Mouse (Mus musculus): ENCODE results near the gene Ttc37. TPM values are rescaled to one million over a fixed set of nuclear protein-coding genes. Genes with fewer than 3 reads are reported as not detected.

Gene Ttc37
- polyA plus RNA-seq, 1 experiment = 3.9 TPM

DNA sequence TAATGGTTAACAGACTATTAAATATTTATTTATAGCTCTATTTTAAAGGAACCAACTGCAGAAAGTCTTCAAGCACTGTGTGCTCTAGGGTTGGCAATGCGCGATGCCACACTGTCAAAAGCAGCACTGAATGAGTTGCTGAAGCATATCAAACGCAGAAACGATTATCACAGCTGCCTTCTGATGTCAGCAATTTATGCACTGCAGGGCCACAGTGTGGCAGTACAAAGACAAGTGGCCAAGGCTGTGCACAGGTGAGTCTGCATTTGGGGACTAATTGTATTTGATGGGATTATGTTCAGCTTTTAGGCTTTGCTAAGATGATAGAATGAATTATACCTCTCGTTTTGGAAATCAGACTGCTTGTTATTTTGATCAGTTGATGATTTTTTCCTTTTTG, 51.9 kb downstream of the Ttc37 start:
- TF ChIP-seq POLR2AphosphoS2 (IDR thresholded peaks at IDR 0.05; ENCODE audit: insufficient read length, low read depth) = no peak
- TF ChIP-seq CEBPB (IDR thresholded peaks at IDR 0.05; ENCODE audit: insufficient read depth, poor library complexity, severe bottlenecking) = no peak
- TF ChIP-seq MYOG (IDR thresholded peaks at IDR 0.05; ENCODE audit: control insufficient read depth in 1 of 3, insufficient read depth in 1 of 3, insufficient read length in 2 of 3, low read depth in 2 of 3) = no peak
- no peak for TF ChIP-seq MYOD1 (IDR thresholded peaks at IDR 0.05; ENCODE audit: control insufficient read depth in 1 of 3, insufficient read length in 2 of 3, low read depth in 2 of 3)
- TF ChIP-seq TCF3 (IDR thresholded peaks at IDR 0.05; ENCODE audit: insufficient read length, low read depth) = no peak
- TF ChIP-seq POLR2A (IDR thresholded peaks at IDR 0.05; ENCODE audit: insufficient read length, low read depth) = no peak
- TF ChIP-seq E2F4 (IDR thresholded peaks at IDR 0.05; ENCODE audit: insufficient read depth) = no peak
- no peak for TF ChIP-seq REST (IDR thresholded peaks at IDR 0.05; ENCODE audit: insufficient read depth, insufficient read length)
- TF ChIP-seq MAX (IDR thresholded peaks at IDR 0.05; ENCODE audit: low read depth) = no peak
- no peak for TF ChIP-seq USF1 (IDR thresholded peaks at IDR 0.05; ENCODE audit: low read depth)
- no peak for TF ChIP-seq TCF12 (IDR thresholded peaks at IDR 0.05; ENCODE audit: insufficient read depth, poor library complexity, severe bottlenecking)
- no peak for TF ChIP-seq SRF (IDR thresholded peaks at IDR 0.05; ENCODE audit: control insufficient read depth, insufficient read length, low read depth)
- no peaks in the 10 kb centered on the region for H3K79me2 ChIP-seq (ENCODE audit: control insufficient read depth, insufficient read depth)
- H3K36me3 ChIP-seq (ENCODE audit: control insufficient read depth, insufficient read depth) = peaks cover 27% of the 10 kb centered on the region
- no peak overlapping the region for H3K4me2 ChIP-seq (ENCODE audit: low read depth)
- H3K27me3 ChIP-seq (ENCODE audit: control insufficient read depth, insufficient read depth, insufficient read length) = no peaks in the 10 kb centered on the region
- H3K4me3 ChIP-seq = no peak overlapping the region
- H3ac ChIP-seq (ENCODE audit: control insufficient read depth, insufficient read length) = no peak overlapping the region

GRCm38 (mm10) chr13:76157099-76157498, 58.6 kb downstream of the Ttc37 start:
- TF ChIP-seq REST (IDR thresholded peaks at IDR 0.05; ENCODE audit: insufficient read depth, insufficient read length) (no peak), POLR2A (IDR thresholded peaks at IDR 0.05; ENCODE audit: insufficient read length, low read depth) (no peak)
- Histone ChIP-seq H3K79me2 (ENCODE audit: control insufficient read depth, insufficient read depth) (no peaks in the 10 kb centered on the region), H3K4me2 (ENCODE audit: low read depth) (no peak overlapping the region), H3K4me3 (no peak overlapping the region), H3ac (ENCODE audit: control insufficient read depth, insufficient read length) (no peak overlapping the region), H3K36me3 (ENCODE audit: control insufficient read depth, insufficient read depth) (peaks cover 15% of the 10 kb centered on the region), H3K27me3 (ENCODE audit: control insufficient read depth, insufficient read depth, insufficient read length) (no peaks in the 10 kb centered on the region)

DNA sequence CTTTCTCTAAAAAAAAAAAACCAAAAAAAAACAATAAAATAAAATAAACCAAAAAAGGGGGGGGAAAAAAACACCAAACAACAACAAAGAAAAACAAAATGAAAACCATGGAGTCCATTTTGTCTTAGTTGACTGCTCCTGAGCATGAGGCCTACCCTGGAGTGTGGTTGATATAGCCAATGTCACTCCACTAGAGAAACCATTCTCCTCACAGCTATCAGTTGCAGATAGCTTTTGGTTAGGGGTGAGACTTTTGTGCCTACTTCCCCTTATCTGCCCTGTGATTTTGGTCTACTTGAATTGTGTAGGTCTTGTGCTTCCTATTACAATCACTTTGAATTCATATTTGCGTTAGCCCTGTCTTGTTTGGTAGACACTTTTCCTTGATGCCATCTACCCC, 59.0 kb downstream of the Ttc37 start:
- Histone ChIP-seq H3K4me2 (ENCODE audit: low read depth) (no peak overlapping the region), H3K4me3 (no peak overlapping the region), H3K79me2 (ENCODE audit: control insufficient read depth, insufficient read depth) (no peaks in the 10 kb centered on the region), H3K27me3 (ENCODE audit: control insufficient read depth, insufficient read depth, insufficient read length) (no peaks in the 10 kb centered on the region), H3K36me3 (ENCODE audit: control insufficient read depth, insufficient read depth) (peaks cover 15% of the 10 kb centered on the region), H3ac (ENCODE audit: control insufficient read depth, insufficient read length) (no peak overlapping the region)
- TF ChIP-seq POLR2A (IDR thresholded peaks at IDR 0.05; ENCODE audit: insufficient read length, low read depth) (no peak), POLR2AphosphoS2 (IDR thresholded peaks at IDR 0.05; ENCODE audit: insufficient read length, low read depth) (no peak), SRF (IDR thresholded peaks at IDR 0.05; ENCODE audit: control insufficient read depth, insufficient read length, low read depth) (no peak)

GRCm38 (mm10) chr13:76160587-76160986, 62.1 kb downstream of the Ttc37 start:
- Histone ChIP-seq H3K36me3 (ENCODE audit: control insufficient read depth, insufficient read depth) (peaks cover 24% of the 10 kb centered on the region), H3K79me2 (ENCODE audit: control insufficient read depth, insufficient read depth) (no peaks in the 10 kb centered on the region), H3K4me2 (ENCODE audit: low read depth) (no peak overlapping the region), H3K4me3 (no peak overlapping the region), H3K27me3 (ENCODE audit: control insufficient read depth, insufficient read depth, insufficient read length) (no peaks in the 10 kb centered on the region), H3ac (ENCODE audit: control insufficient read depth, insufficient read length) (no peak overlapping the region)
- TF ChIP-seq TCF12 (IDR thresholded peaks at IDR 0.05; ENCODE audit: insufficient read depth, poor library complexity, severe bottlenecking) (no peak), USF1 (IDR thresholded peaks at IDR 0.05; ENCODE audit: low read depth) (no peak), MYOD1 (IDR thresholded peaks at IDR 0.05; ENCODE audit: control insufficient read depth in 1 of 3, insufficient read length in 2 of 3, low read depth in 2 of 3) (no peak), TCF3 (IDR thresholded peaks at IDR 0.05; ENCODE audit: insufficient read length, low read depth) (no peak), MYOG (IDR thresholded peaks at IDR 0.05; ENCODE audit: control insufficient read depth in 1 of 3, insufficient read depth in 1 of 3, insufficient read length in 2 of 3, low read depth in 2 of 3) (no peak), POLR2A (IDR thresholded peaks at IDR 0.05; ENCODE audit: insufficient read length, low read depth) (no peak), REST (IDR thresholded peaks at IDR 0.05; ENCODE audit: insufficient read depth, insufficient read length) (no peak), CEBPB (IDR thresholded peaks at IDR 0.05; ENCODE audit: insufficient read depth, poor library complexity, severe bottlenecking) (no peak), POLR2AphosphoS2 (IDR thresholded peaks at IDR 0.05; ENCODE audit: insufficient read length, low read depth) (no peak), MAX (IDR thresholded peaks at IDR 0.05; ENCODE audit: low read depth) (no peak), SRF (IDR thresholded peaks at IDR 0.05; ENCODE audit: control insufficient read depth, insufficient read length, low read depth) (no peak), E2F4 (IDR thresholded peaks at IDR 0.05; ENCODE audit: insufficient read depth) (no peak)

GRCm38 (mm10) chr13:76174297-76174696, 75.8 kb downstream of the Ttc37 start:
- peaks cover 5% of the 10 kb centered on the region for H3K36me3 ChIP-seq (ENCODE audit: control insufficient read depth, insufficient read depth)
- H3ac ChIP-seq (ENCODE audit: control insufficient read depth, insufficient read length) = no peak overlapping the region
- no peak overlapping the region for H3K4me2 ChIP-seq (ENCODE audit: low read depth)
- TF ChIP-seq TCF3 (IDR thresholded peaks at IDR 0.05; ENCODE audit: insufficient read length, low read depth) = no peak
- H3K4me3 ChIP-seq = no peak overlapping the region
- no peaks in the 10 kb centered on the region for H3K79me2 ChIP-seq (ENCODE audit: control insufficient read depth, insufficient read depth)
- no peaks in the 10 kb centered on the region for H3K27me3 ChIP-seq (ENCODE audit: control insufficient read depth, insufficient read depth, insufficient read length)

GRCm38 (mm10) chr13:76178700-76179099, 80.2 kb downstream of the Ttc37 start:
- Histone ChIP-seq H3K4me2 (ENCODE audit: low read depth) (no peak overlapping the region), H3K27me3 (ENCODE audit: control insufficient read depth, insufficient read depth, insufficient read length) (no peaks in the 10 kb centered on the region), H3K36me3 (ENCODE audit: control insufficient read depth, insufficient read depth) (peaks cover 5% of the 10 kb centered on the region), H3ac (ENCODE audit: control insufficient read depth, insufficient read length) (no peak overlapping the region), H3K4me3 (no peak overlapping the region), H3K79me2 (ENCODE audit: control insufficient read depth, insufficient read depth) (no peaks in the 10 kb centered on the region)
- TF ChIP-seq SRF (IDR thresholded peaks at IDR 0.05; ENCODE audit: control insufficient read depth, insufficient read length, low read depth) (no peak), MAX (IDR thresholded peaks at IDR 0.05; ENCODE audit: low read depth) (no peak), USF1 (IDR thresholded peaks at IDR 0.05; ENCODE audit: low read depth) (no peak), MYOG (IDR thresholded peaks at IDR 0.05; ENCODE audit: control insufficient read depth in 1 of 3, insufficient read depth in 1 of 3, insufficient read length in 2 of 3, low read depth in 2 of 3) (no peak), MYOD1 (IDR thresholded peaks at IDR 0.05; ENCODE audit: control insufficient read depth in 1 of 3, insufficient read length in 2 of 3, low read depth in 2 of 3) (no peak), E2F4 (IDR thresholded peaks at IDR 0.05; ENCODE audit: insufficient read depth) (no peak)
